Mouse (Mus musculus): ENCODE measurements around the gene Gng12. TPM values are rescaled to one million over a fixed set of nuclear protein-coding genes. Genes with fewer than 3 reads are reported as not detected.
A peak's percentile ranks its signal among the peaks of the same experiment; 100 is the strongest.

Gene Gng12
- polyA plus RNA-seq, 1 experiment from 2014 or later: 82.9 TPM

- Histone ChIP-seq H3K4me1 (ENCODE audit: control insufficient read depth, insufficient read depth, low read length) (no peaks in the 10 kb centered on the region), H3K4me3 (ENCODE audit: low read depth, low read length) (no peak overlapping the region), H3K9me3 (ENCODE audit: control insufficient read depth, low read length) (no peaks in the 10 kb centered on the region), H3K9ac (replicated peaks; ENCODE audit: low read depth, low read length) (no peak overlapping the region), H3K4me2 (ENCODE audit: low read depth, low read length) (no peak overlapping the region), H3K36me3 (ENCODE audit: control insufficient read depth, insufficient read depth, low read length) (no peaks in the 10 kb centered on the region), H3K27me3 (ENCODE audit: control insufficient read depth, insufficient read depth, low read length) (no peaks in the 10 kb centered on the region), H3K27ac (ENCODE audit: low read depth, low read length) (no peak overlapping the region)
- no peak for ATAC-seq (ENCODE audit: low read depth)
- 51% methylated on average over 11 of the region's 11 CpGs for WGBS
These were observed 14.6 kb downstream of the Gng12 start for GRCm38 (mm10) chr6:66910493-66911435.

GRCm38 (mm10) chr6:66913355-66913754 lies 17.2 kb downstream of the Gng12 start:
- ATAC-seq (ENCODE audit: low read depth): no peak
- Histone ChIP-seq H3K36me3 (ENCODE audit: control insufficient read depth, insufficient read depth, low read length) (no peaks in the 10 kb centered on the region), H3K27ac (ENCODE audit: low read depth, low read length) (no peak overlapping the region), H3K4me1 (ENCODE audit: control insufficient read depth, insufficient read depth, low read length) (no peaks in the 10 kb centered on the region), H3K9me3 (ENCODE audit: control insufficient read depth, low read length) (no peaks in the 10 kb centered on the region), H3K27me3 (ENCODE audit: control insufficient read depth, insufficient read depth, low read length) (no peaks in the 10 kb centered on the region), H3K4me3 (ENCODE audit: low read depth, low read length) (no peak overlapping the region), H3K4me2 (ENCODE audit: low read depth, low read length) (no peak overlapping the region), H3K9ac (replicated peaks; ENCODE audit: low read depth, low read length) (no peak overlapping the region)
- WGBS: 89% methylated on average over 1 of the region's 1 CpGs

GRCm38 (mm10) chr6:66915592-66915991 lies 19.4 kb downstream of the Gng12 start:
- no peak overlapping the region for H3K4me3 ChIP-seq (ENCODE audit: low read depth, low read length)
- ATAC-seq (ENCODE audit: low read depth): no peak
- H3K9ac ChIP-seq (replicated peaks; ENCODE audit: low read depth, low read length): no peak overlapping the region
- WGBS: 96% methylated on average over 2 of the region's 2 CpGs
- H3K36me3 ChIP-seq (ENCODE audit: control insufficient read depth, insufficient read depth, low read length): no peaks in the 10 kb centered on the region
- no peaks in the 10 kb centered on the region for H3K4me1 ChIP-seq (ENCODE audit: control insufficient read depth, insufficient read depth, low read length)
- H3K27me3 ChIP-seq (ENCODE audit: control insufficient read depth, insufficient read depth, low read length): no peaks in the 10 kb centered on the region
- no peak overlapping the region for H3K4me2 ChIP-seq (ENCODE audit: low read depth, low read length)
- no peaks in the 10 kb centered on the region for H3K9me3 ChIP-seq (ENCODE audit: control insufficient read depth, low read length)
- H3K27ac ChIP-seq (ENCODE audit: low read depth, low read length): no peak overlapping the region

- WGBS: 94% methylated on average over 7 of the region's 7 CpGs
- no peak overlapping the region for H3K4me2 ChIP-seq (ENCODE audit: low read depth, low read length)
- no peak for ATAC-seq (ENCODE audit: low read depth)
- H3K27ac ChIP-seq (ENCODE audit: low read depth, low read length): no peak overlapping the region
- no peaks in the 10 kb centered on the region for H3K36me3 ChIP-seq (ENCODE audit: control insufficient read depth, insufficient read depth, low read length)
- no peaks in the 10 kb centered on the region for H3K9me3 ChIP-seq (ENCODE audit: control insufficient read depth, low read length)
- H3K27me3 ChIP-seq (ENCODE audit: control insufficient read depth, insufficient read depth, low read length): no peaks in the 10 kb centered on the region
- H3K9ac ChIP-seq (replicated peaks; ENCODE audit: low read depth, low read length): no peak overlapping the region
- H3K4me3 ChIP-seq (ENCODE audit: low read depth, low read length): no peak overlapping the region
- H3K4me1 ChIP-seq (ENCODE audit: control insufficient read depth, insufficient read depth, low read length): no peaks in the 10 kb centered on the region
These were observed 20.8 kb downstream of the Gng12 start for GRCm38 (mm10) chr6:66917032-66917431.

GRCm38 (mm10) chr6:66920786-66921185 lies 24.6 kb downstream of the Gng12 start:
- Histone ChIP-seq H3K27ac (ENCODE audit: low read depth, low read length) (no peak overlapping the region), H3K36me3 (ENCODE audit: control insufficient read depth, insufficient read depth, low read length) (no peaks in the 10 kb centered on the region), H3K4me1 (ENCODE audit: control insufficient read depth, insufficient read depth, low read length) (no peaks in the 10 kb centered on the region), H3K9me3 (ENCODE audit: control insufficient read depth, low read length) (no peaks in the 10 kb centered on the region), H3K4me2 (ENCODE audit: low read depth, low read length) (no peak overlapping the region), H3K4me3 (ENCODE audit: low read depth, low read length) (no peak overlapping the region), H3K27me3 (ENCODE audit: control insufficient read depth, insufficient read depth, low read length) (no peaks in the 10 kb centered on the region), H3K9ac (replicated peaks; ENCODE audit: low read depth, low read length) (no peak overlapping the region)
- WGBS: 97% methylated on average over 4 of the region's 4 CpGs
- ATAC-seq (ENCODE audit: low read depth): no peak

- Histone ChIP-seq H3K4me1 (ENCODE audit: control insufficient read depth, insufficient read depth, low read length) (no peaks in the 10 kb centered on the region), H3K27ac (ENCODE audit: low read depth, low read length) (no peak overlapping the region), H3K4me2 (ENCODE audit: low read depth, low read length) (no peak overlapping the region), H3K36me3 (ENCODE audit: control insufficient read depth, insufficient read depth, low read length) (no peaks in the 10 kb centered on the region), H3K27me3 (ENCODE audit: control insufficient read depth, insufficient read depth, low read length) (no peaks in the 10 kb centered on the region), H3K9ac (replicated peaks; ENCODE audit: low read depth, low read length) (no peak overlapping the region), H3K4me3 (ENCODE audit: low read depth, low read length) (no peak overlapping the region), H3K9me3 (ENCODE audit: control insufficient read depth, low read length) (no peaks in the 10 kb centered on the region)
- 86% methylated on average over 4 of the region's 4 CpGs for WGBS
- ATAC-seq (ENCODE audit: low read depth): 0 out of 2 replicates have a peak, but pooled peaks have one; percentile 14
These were observed 25.6 kb downstream of the Gng12 start for GRCm38 (mm10) chr6:66921755-66922154.

- no peak for ATAC-seq (ENCODE audit: low read depth)
- no peak overlapping the region for H3K27ac ChIP-seq (ENCODE audit: low read depth, low read length)
- H3K9ac ChIP-seq (replicated peaks; ENCODE audit: low read depth, low read length): no peak overlapping the region
- 92% methylated on average over 7 of the region's 7 CpGs for WGBS
- no peak overlapping the region for H3K4me3 ChIP-seq (ENCODE audit: low read depth, low read length)
- H3K36me3 ChIP-seq (ENCODE audit: control insufficient read depth, insufficient read depth, low read length): no peaks in the 10 kb centered on the region
- H3K4me1 ChIP-seq (ENCODE audit: control insufficient read depth, insufficient read depth, low read length): no peaks in the 10 kb centered on the region
- H3K9me3 ChIP-seq (ENCODE audit: control insufficient read depth, low read length): no peaks in the 10 kb centered on the region
- no peak overlapping the region for H3K4me2 ChIP-seq (ENCODE audit: low read depth, low read length)
- H3K27me3 ChIP-seq (ENCODE audit: control insufficient read depth, insufficient read depth, low read length): no peaks in the 10 kb centered on the region
These were observed 26.3 kb downstream of the Gng12 start for GRCm38 (mm10) chr6:66922501-66922900.

- Histone ChIP-seq H3K27ac (ENCODE audit: low read depth, low read length) (no peak overlapping the region), H3K4me1 (ENCODE audit: control insufficient read depth, insufficient read depth, low read length) (no peaks in the 10 kb centered on the region), H3K4me3 (ENCODE audit: low read depth, low read length) (no peak overlapping the region), H3K9ac (replicated peaks; ENCODE audit: low read depth, low read length) (no peak overlapping the region), H3K9me3 (ENCODE audit: control insufficient read depth, low read length) (no peaks in the 10 kb centered on the region), H3K27me3 (ENCODE audit: control insufficient read depth, insufficient read depth, low read length) (no peaks in the 10 kb centered on the region), H3K4me2 (ENCODE audit: low read depth, low read length) (no peak overlapping the region), H3K36me3 (ENCODE audit: control insufficient read depth, insufficient read depth, low read length) (no peaks in the 10 kb centered on the region)
- WGBS: 88% methylated on average over 4 of the region's 4 CpGs
- no peak for ATAC-seq (ENCODE audit: low read depth)
These were observed 27.7 kb downstream of the Gng12 start for GRCm38 (mm10) chr6:66923851-66924250.

- H3K27me3 ChIP-seq (ENCODE audit: control insufficient read depth, insufficient read depth, low read length): no peaks in the 10 kb centered on the region
- 81% methylated on average over 7 of the region's 7 CpGs for WGBS
These were observed 28.2 kb downstream of the Gng12 start for GRCm38 (mm10) chr6:66924315-66924965.

More at GRCm38 (mm10) chr6:66924315-66924965, 28.2 kb downstream of the Gng12 start:
- H3K27ac ChIP-seq (ENCODE audit: low read depth, low read length): no peak overlapping the region
- no peak overlapping the region for H3K4me3 ChIP-seq (ENCODE audit: low read depth, low read length)
- no peaks in the 10 kb centered on the region for H3K9me3 ChIP-seq (ENCODE audit: control insufficient read depth, low read length)
- no peak overlapping the region for H3K9ac ChIP-seq (replicated peaks; ENCODE audit: low read depth, low read length)
- no peaks in the 10 kb centered on the region for H3K36me3 ChIP-seq (ENCODE audit: control insufficient read depth, insufficient read depth, low read length)
- no peaks in the 10 kb centered on the region for H3K4me1 ChIP-seq (ENCODE audit: control insufficient read depth, insufficient read depth, low read length)
- H3K4me2 ChIP-seq (ENCODE audit: low read depth, low read length): no peak overlapping the region
- ATAC-seq (ENCODE audit: low read depth): no peak
